Mouse (Mus musculus) spleen, adult 2 months (tissue): ENCODE results near the gene Stk24. TPM values are rescaled to one million over a fixed set of nuclear protein-coding genes. Genes with fewer than 3 reads are reported as not detected.

Source experiments
- DNase-seq, 2 experiments: peaks; one replicate each; pipeline versions ENCODE4 v3.0.0 to v3.0.0-alpha.2; 2012 to 2021; ENCODE audit warnings: low spot score in 2 of 2, low read depth in 1 of 2
- H3K27ac ChIP-seq: fragments of 200-500 bp; 2 replicates; pipeline ENCODE4 v1.5.1; 2012; ENCODE audit warnings: low read length, inconsistent platforms; ENCODE audit not compliant: insufficient read depth
- H3K27me3 ChIP-seq: fragments of 200-500 bp; 2 replicates; pipeline ENCODE4 v1.6.1; 2012; ENCODE audit warnings: mild to moderate bottlenecking, moderate library complexity, low read length, inconsistent platforms; ENCODE audit not compliant: control insufficient read depth, insufficient read depth
- H3K36me3 ChIP-seq: fragments of 200-500 bp; 2 replicates; pipeline ENCODE4 v1.6.1; 2012; ENCODE audit warnings: mild to moderate bottlenecking, low read length, inconsistent platforms; ENCODE audit not compliant: control insufficient read depth, insufficient read depth
- H3K4me1 ChIP-seq: fragments of 200-500 bp; 2 replicates; pipeline ENCODE4 v1.6.1; 2011; ENCODE audit warnings: inconsistent platforms; ENCODE audit not compliant: control insufficient read depth, insufficient read depth, insufficient read length
- H3K4me3 ChIP-seq: fragments of 200-500 bp; 2 replicates; pipeline ENCODE4 v1.5.1; 2011; ENCODE audit warnings: mild to moderate bottlenecking, inconsistent platforms; ENCODE audit not compliant: insufficient read depth, insufficient read length; ENCODE audit errors: extremely low read depth
- CTCF ChIP-seq: fragments of 200-500 bp; IDR thresholded peaks from 2 replicates; pipeline ENCODE4 v1.5.1; 2011; ENCODE audit warnings: mild to moderate bottlenecking, inconsistent platforms; ENCODE audit not compliant: insufficient read depth, insufficient read length, insufficient replicate concordance; ENCODE audit errors: extremely low read depth
- POLR2A ChIP-seq: fragments of 200-500 bp; IDR thresholded peaks from 2 replicates; pipeline ENCODE4 v1.6.1; 2011; ENCODE audit warnings: low read depth, low read length, inconsistent platforms
- WGBS: fragments of 180-500 bp; shearing (Covaris S2); methylation state at CpG from one replicate; pipeline ENCODE4 v1.1.7; 2018; 5-methylcytosine and 5-hydroxymethylcytosine counted together
- polyA plus RNA-seq: library from polyadenylated mRNA; depleted of rRNA; stranded (reverse); fragments of >200 nt; gene quantifications from 2 replicates; pipeline ENCODE4 v1.2.3, GENCODE M21; 2012

The Stk24 gene
- polyA plus RNA-seq, 1 experiment = 32.6 TPM

GRCm38 (mm10) chr14:121352744-121353143, 27.1 kb downstream of the Stk24 start:
- TF ChIP-seq CTCF (no peak), POLR2A (no peak)
- Histone ChIP-seq H3K4me1 (peaks cover 60% of the 10 kb centered on the region; the same call in 1 of the 2 replicates), H3K4me3 (no peak overlapping the region), H3K27me3 (no peaks in the 10 kb centered on the region), H3K27ac (no peak overlapping the region), H3K36me3 (no peaks in the 10 kb centered on the region)
- no peak for DNase-seq
- WGBS = 88% methylated on average over 6 of the region's 6 CpGs

GRCm38 (mm10) chr14:121351737-121352136, 28.1 kb downstream of the Stk24 start:
- Histone ChIP-seq H3K36me3 (no peaks in the 10 kb centered on the region), H3K4me1 (peaks cover 69% of the 10 kb centered on the region)
- DNase-seq = no peak

GRCm38 (mm10) chr14:121350011-121350410, 29.8 kb downstream of the Stk24 start:
- peaks cover 69% of the 10 kb centered on the region for H3K4me1 ChIP-seq
- no peaks in the 10 kb centered on the region for H3K27me3 ChIP-seq
- H3K4me3 ChIP-seq = no peak overlapping the region
- TF ChIP-seq CTCF = no peak
- no peak for TF ChIP-seq POLR2A
- peak overlapping the region; percentile 36 for H3K27ac ChIP-seq
- no peak for DNase-seq
- H3K36me3 ChIP-seq = no peaks in the 10 kb centered on the region
- 82% methylated on average over 8 of the region's 8 CpGs for whole genome bisulfite sequencing

More at GRCm38 (mm10) chr14:121351737-121352136, 28.1 kb downstream of the Stk24 start:
- Histone ChIP-seq H3K4me3 (no peak overlapping the region), H3K27ac (no peak overlapping the region), H3K27me3 (no peaks in the 10 kb centered on the region)
- TF ChIP-seq POLR2A (no peak), CTCF (no peak)
- WGBS = 90% methylated on average over 4 of the region's 4 CpGs

GRCm38 (mm10) chr14:121349291-121349690, 30.5 kb downstream of the Stk24 start:
- peak overlapping the region; percentile 36; the same call in 1 of the 2 replicates for H3K27ac ChIP-seq
- no peak for DNase-seq
- no peak overlapping the region for H3K4me3 ChIP-seq
- 32% methylated on average over 5 of the region's 5 CpGs for WGBS
- TF ChIP-seq CTCF = no peak
- TF ChIP-seq POLR2A = no peak
- H3K36me3 ChIP-seq = no peaks in the 10 kb centered on the region
- no peaks in the 10 kb centered on the region for H3K27me3 ChIP-seq
- peaks cover 67% of the 10 kb centered on the region for H3K4me1 ChIP-seq

- H3K4me1 ChIP-seq = peaks cover 63% of the 10 kb centered on the region
Measured at GRCm38 (mm10) chr14:121348256-121348655, 31.6 kb downstream of the Stk24 start.

GRCm38 (mm10) chr14:121347134-121347533, 32.7 kb downstream of the Stk24 start:
- WGBS = 71% methylated on average over 10 of the region's 10 CpGs
- no peak for DNase-seq
- no peak overlapping the region for H3K4me3 ChIP-seq
- no peak for TF ChIP-seq POLR2A
- no peak for TF ChIP-seq CTCF
- H3K27me3 ChIP-seq = no peaks in the 10 kb centered on the region
- H3K27ac ChIP-seq = no peak overlapping the region
- peaks cover 61% of the 10 kb centered on the region for H3K4me1 ChIP-seq
- H3K36me3 ChIP-seq = no peaks in the 10 kb centered on the region

More at GRCm38 (mm10) chr14:121348256-121348655, 31.6 kb downstream of the Stk24 start:
- Histone ChIP-seq H3K27me3 (no peaks in the 10 kb centered on the region), H3K4me3 (no peak overlapping the region), H3K36me3 (no peaks in the 10 kb centered on the region), H3K27ac (peak overlapping the region; percentile 36; the same call in 1 of the 2 replicates)
- no peak for TF ChIP-seq CTCF
- no peak for TF ChIP-seq POLR2A
- whole genome bisulfite sequencing = 64% methylated on average over 8 of the region's 8 CpGs
- DNase-seq = no peak

GRCm38 (mm10) chr14:121346654-121347053, 33.2 kb downstream of the Stk24 start:
- Histone ChIP-seq H3K4me1 (peaks cover 59% of the 10 kb centered on the region), H3K36me3 (no peaks in the 10 kb centered on the region), H3K4me3 (no peak overlapping the region), H3K27ac (no peak overlapping the region), H3K27me3 (no peaks in the 10 kb centered on the region)
- 45% methylated on average over 4 of the region's 4 CpGs for WGBS
- TF ChIP-seq POLR2A (no peak), CTCF (no peak)
- DNase-seq = no peak
